Comparison of ENCODE assay signal across 27 mouse cellular contexts in the genomic region with DNA sequence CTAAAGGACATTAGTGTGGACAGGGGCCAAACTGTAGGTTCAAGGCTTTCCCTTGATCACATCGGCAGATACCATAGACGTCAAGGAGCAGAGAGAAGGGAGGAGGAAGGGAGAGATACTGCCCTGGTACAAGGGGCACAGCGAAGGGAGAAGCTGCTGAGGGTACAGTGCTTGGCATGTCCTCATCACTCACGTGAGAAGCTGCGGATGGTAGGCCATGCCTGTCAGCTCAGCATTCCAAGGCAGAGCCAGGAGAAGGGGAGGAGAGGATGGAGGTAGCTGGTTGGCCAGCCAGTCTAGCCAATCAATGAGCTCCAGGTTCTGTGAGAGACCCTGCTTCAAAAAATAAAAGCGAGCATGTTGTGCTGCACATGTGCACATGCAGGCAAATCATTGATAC. TPM values are rescaled to one million over a fixed set of nuclear protein-coding genes. Genes with fewer than 3 reads are reported as not detected.
DNase-seq lines count a peak whose midpoint lies in the region; ATAC-seq and TF ChIP-seq lines count a peak whose summit lies in the region.
"Had no signal": no experiment of that assay in that cellular context is flagged by ENCODE, and none has a peak within 500 bp of the region (broad histone marks: within the 10 kb centered on the region; RNA-seq: fewer than 3 reads in every experiment).

No protein-coding gene starts in this region.

- TF ChIP-seq EP300 in MEL (IDR thresholded peaks at IDR 0.05; ENCODE audit: low read depth in 1 of 2, low read length in 2 of 2), result no peak

- H3K36me3 ChIP-seq in kidney, embryonic 14.5 days (ENCODE audit: control insufficient read depth, insufficient read depth, low read length), result peaks cover 67% of the 10 kb centered on the region
- H3K36me3 ChIP-seq in kidney, embryonic 16.5 days (ENCODE audit: insufficient read depth, low read length), result peaks cover 57% of the 10 kb centered on the region
- H3K36me3 ChIP-seq in MEL (ENCODE audit: control insufficient read depth in 1 of 2, insufficient read depth in 2 of 2, low read length in 2 of 2), result peaks cover 32 to 47% of the 10 kb centered on the region in 2 experiments
- H3K36me3 ChIP-seq: G1E had no signal

- TF ChIP-seq CTCF in MEL (IDR thresholded peaks at IDR 0.05 in 2 of 3, conservative IDR thresholded peaks at IDR 0.05 in 1 of 3; ENCODE audit: control insufficient read depth in 1 of 3, insufficient read depth in 1 of 3, low read depth in 2 of 3, low read length in 3 of 3, poor library complexity in 1 of 3, severe bottlenecking in 1 of 3), result no peak

- H3K27ac ChIP-seq in kidney, embryonic 14.5 days (ENCODE audit: low read depth, low read length), result no peak overlapping the region
- H3K27ac ChIP-seq in kidney, embryonic 16.5 days (ENCODE audit: low read length), result no peak overlapping the region
- peak overlapping the region; percentile 82; the same call in 1 of the 2 replicates for H3K27ac ChIP-seq in MEL (ENCODE audit: control insufficient read depth, low read depth, low read length)
- H3K27ac ChIP-seq: embryonic facial prominence, embryonic 13.5 days; embryonic facial prominence, embryonic 15.5 days; forebrain, embryonic 10.5 days; forebrain, embryonic 12.5 days had no signal

- no peak overlapping the region for H3K9ac ChIP-seq in kidney, embryonic 14.5 days (ENCODE audit: low read depth, low read length)
- no peak overlapping the region for H3K9ac ChIP-seq in kidney, embryonic 16.5 days (replicated peaks; ENCODE audit: low read length)
- no peak overlapping the region for H3K9ac ChIP-seq in MEL (ENCODE audit: control insufficient read depth, low read depth, low read length, poor library complexity, severe bottlenecking)
- H3K9ac ChIP-seq: embryonic facial prominence, embryonic 13.5 days; embryonic facial prominence, embryonic 15.5 days; forebrain, embryonic 12.5 days had no signal

- H3K27me3 ChIP-seq in kidney, embryonic 14.5 days (ENCODE audit: control insufficient read depth, insufficient read depth, low read length), result no peaks in the 10 kb centered on the region
- H3K27me3 ChIP-seq in kidney, embryonic 16.5 days (ENCODE audit: insufficient read depth, low read length), result no peaks in the 10 kb centered on the region
- H3K27me3 ChIP-seq in MEL (ENCODE audit: control insufficient read depth in 1 of 2, insufficient read depth in 2 of 2, low read length in 2 of 2), result no peaks in the 10 kb centered on the region
- H3K27me3 ChIP-seq: CH12.LX; embryonic facial prominence, embryonic 13.5 days; embryonic facial prominence, embryonic 15.5 days; forebrain, embryonic 12.5 days had no signal

- no peak overlapping the region for H3K4me2 ChIP-seq in kidney, embryonic 14.5 days (replicated peaks; ENCODE audit: low read depth, low read length)
- H3K4me2 ChIP-seq in kidney, embryonic 16.5 days (replicated peaks; ENCODE audit: low read depth, low read length), result no peak overlapping the region
- H3K4me2 ChIP-seq: embryonic facial prominence, embryonic 13.5 days; embryonic facial prominence, embryonic 15.5 days; forebrain, embryonic 12.5 days had no signal

- H3K9me3 ChIP-seq in kidney, embryonic 14.5 days (ENCODE audit: control insufficient read depth, low read length), result peaks cover 8% of the 10 kb centered on the region; the same call in 1 of the 2 replicates
- 0 out of 2 replicates have a peak, but pooled peaks cover 3% of the 10 kb centered on the region for H3K9me3 ChIP-seq in kidney, embryonic 16.5 days (ENCODE audit: low read length)
- H3K9me3 ChIP-seq in MEL (replicated peaks; ENCODE audit: insufficient read depth, low read length), result no peaks in the 10 kb centered on the region
- H3K9me3 ChIP-seq: G1E had no signal

- 91% methylated on average over 6 of the region's 6 CpGs for WGBS in kidney, embryonic 14.5 days
- 88% methylated on average over 6 of the region's 6 CpGs for WGBS in kidney, embryonic 16.5 days

- no peak for ATAC-seq in kidney, embryonic 14.5 days (ENCODE audit: low FRiP score, low TSS enrichment)
- ATAC-seq in kidney, embryonic 16.5 days (ENCODE audit: low FRiP score, low TSS enrichment), result no peak
- ATAC-seq: CD4-positive, CD25-positive, alpha-beta regulatory T cell, adult 4 months; forebrain, embryonic 14.5 days had no signal

- no peak for TF ChIP-seq POLR2A in MEL (IDR thresholded peaks at IDR 0.05; ENCODE audit: control insufficient read depth in 1 of 2, insufficient read depth in 1 of 2, low read depth in 1 of 2, low read length in 2 of 2, poor library complexity in 1 of 2)

- peaks cover 62% of the 10 kb centered on the region for H3K79me2 ChIP-seq in MEL (ENCODE audit: control insufficient read depth, insufficient read depth, low read length, poor library complexity)

- no peak for TF ChIP-seq RAD21 in MEL (IDR thresholded peaks at IDR 0.05; ENCODE audit: low read depth, low read length)

- no peak overlapping the region for H3K4me3 ChIP-seq in kidney, embryonic 14.5 days (ENCODE audit: low read length)
- H3K4me3 ChIP-seq in kidney, embryonic 16.5 days (ENCODE audit: low read length), result no peak overlapping the region
- no peak overlapping the region for H3K4me3 ChIP-seq in MEL (ENCODE audit: control insufficient read depth in 1 of 2, insufficient read depth in 1 of 2, low read depth in 2 of 2, low read length in 2 of 2)
- H3K4me3 ChIP-seq: embryonic facial prominence, embryonic 13.5 days; embryonic facial prominence, embryonic 15.5 days; erythroblast, embryonic 14.5 days; forebrain, embryonic 10.5 days; forebrain, embryonic 12.5 days had no signal

- 0 out of 2 replicates have a peak, but pooled peaks cover 3% of the 10 kb centered on the region for H3K4me1 ChIP-seq in kidney, embryonic 14.5 days (ENCODE audit: control insufficient read depth, insufficient read depth, low read length)
- H3K4me1 ChIP-seq in kidney, embryonic 16.5 days (ENCODE audit: insufficient read depth, low read length), result peaks cover 4% of the 10 kb centered on the region; the same call in 1 of the 2 replicates
- peaks cover 16 to 21% of the 10 kb centered on the region in 2 experiments for H3K4me1 ChIP-seq in MEL (ENCODE audit: control insufficient read depth in 1 of 2, insufficient read depth in 2 of 2, low read length in 2 of 2)
- H3K4me1 ChIP-seq: embryonic facial prominence, embryonic 15.5 days; forebrain, embryonic 12.5 days had no signal

- DNase-seq in kidney, adult 11 months, result peak; percentile 15
- DNase-seq in kidney, adult 9 months, result peak; percentile 50
- DNase-seq in kidney, postnatal 36 days, result peak; percentile 12 to 60
- DNase-seq in kidney, adult 18-20 months, result no peak
- no peak for DNase-seq in MEL (ENCODE audit: low read depth, low spot score)
- DNase-seq: adrenal gland, adult 2 months; adrenal gland, postnatal 10 days; adrenal gland, postnatal 25 days; B cell, adult 2 months; cerebellum, adult 11 months; cerebellum, adult 18-20 months; cerebellum, adult 8-10 months; cerebellum, adult 9-11 months; cerebellum, postnatal 14 days; cerebellum, postnatal 36 days; embryo, embryonic 11 days had no signal

TF ChIP-seq in MEL, 35 proteins besides CTCF, POLR2A, EP300 and RAD21:
- no peak for TF ChIP-seq POLR2AphosphoS2 (IDR thresholded peaks at IDR 0.05; ENCODE audit: low read length)
- TF ChIP-seq RCOR1 (IDR thresholded peaks at IDR 0.05; ENCODE audit: low read depth, low read length), result no peak
- TF ChIP-seq ZMIZ1 (IDR thresholded peaks at IDR 0.05; ENCODE audit: low read depth, low read length), result no peak
- TF ChIP-seq USF2 (IDR thresholded peaks at IDR 0.05; ENCODE audit: borderline replicate concordance in 1 of 2, insufficient read depth in 1 of 2, low read depth in 1 of 2, low read length in 2 of 2), result no peak
- TF ChIP-seq MAFK (IDR thresholded peaks at IDR 0.05; ENCODE audit: borderline replicate concordance, low read depth, low read length), result no peak
- TF ChIP-seq SMC3 (IDR thresholded peaks at IDR 0.05; ENCODE audit: low read depth, low read length), result no peak
- TF ChIP-seq ELF1 (IDR thresholded peaks at IDR 0.05; ENCODE audit: low read depth, low read length), result no peak
- TF ChIP-seq NELFE (IDR thresholded peaks at IDR 0.05; ENCODE audit: low read depth, low read length), result no peak
- no peak for TF ChIP-seq SIN3A (IDR thresholded peaks at IDR 0.05; ENCODE audit: low read length)

RNA-seq across cellular contexts. Expression of a gene that starts 11.0 kb away (rescaled TPM):
- polyA plus RNA-seq in kidney, embryonic 14.5 days (2014; fragmentation: Nextera tagmentation; extraction: Ambion mirVana), result 115 and 145 TPM in 2 replicates
- polyA plus RNA-seq in kidney, embryonic 16.5 days (2015; fragmentation: Nextera tagmentation; extraction: Ambion mirVana), result 147 and 155 TPM in 2 replicates
- total RNA-seq in MEL (2012; rRNA removed), result 127 and 138 TPM in 2 replicates
- polyA plus RNA-seq in MEL (2012; ENCODE audit: insufficient read depth in 1 of 2, insufficient read length in 2 of 2, low read depth in 1 of 2, low replicate concordance in 2 of 2, missing spikeins in 1 of 2), result 100 to 1,000 TPM in 1 of 2 experiments, 10 to 100 TPM in 1; 99.3 to 187 TPM

Comparison
In these comparisons a context has a peak if more than half of its experiments do, and no peak if none do; other contexts are left out.
1. DNase-seq: peak in kidney, adult 11 months (single experiment), kidney, adult 9 months (single experiment) and kidney, postnatal 36 days (2 of 2); none in kidney, adult 18-20 months (single experiment) and MEL (single experiment).